ENCODE assay signal across 17 mouse cellular contexts in genomic region chr12:71621542-71621941, GRCm38 (mm10).
"Had no signal": no experiment of that assay in that cellular context is flagged by ENCODE, and none has a peak within 500 bp of the region (broad histone marks: within the 10 kb centered on the region; RNA-seq: fewer than 3 reads in every experiment).

No protein-coding gene starts in this region.

- H3K9me3 ChIP-seq: midbrain, embryonic 12.5 days; neural tube, embryonic 13.5 days; neural tube, embryonic 15.5 days; stomach, embryonic 15.5 days had no signal

- H3K36me3 ChIP-seq: midbrain, embryonic 12.5 days; neural tube, embryonic 13.5 days; neural tube, embryonic 15.5 days; stomach, embryonic 15.5 days had no signal

- H3K4me3 ChIP-seq: midbrain, embryonic 12.5 days; neural tube, embryonic 13.5 days; neural tube, embryonic 15.5 days; stomach, embryonic 15.5 days had no signal

- H3K27ac ChIP-seq: liver, embryonic 14.5 days; midbrain, embryonic 12.5 days; neural tube, embryonic 13.5 days; neural tube, embryonic 15.5 days; stomach, embryonic 15.5 days; stomach, postnatal 0 days had no signal

- H3K9ac ChIP-seq: liver, embryonic 14.5 days; lung, embryonic 14.5 days; midbrain, embryonic 12.5 days; neural tube, embryonic 13.5 days; neural tube, embryonic 15.5 days; stomach, embryonic 15.5 days had no signal

- H3K27me3 ChIP-seq: midbrain, embryonic 12.5 days; neural tube, embryonic 13.5 days; neural tube, embryonic 15.5 days; stomach, embryonic 15.5 days had no signal

- DNase-seq: lung, adult 18-20 months; lung, embryonic 14.5 days; lung, postnatal 10 days; lung, postnatal 4 days; midbrain, embryonic 14.5 days; right cerebral cortex, adult 18-20 months; right cerebral cortex, postnatal 25 days; thymus, adult 2 months; thymus, postnatal 25 days; thymus, postnatal 4 days had no signal

- ATAC-seq: midbrain, embryonic 16.5 days had no signal

- H3K4me2 ChIP-seq: lung, embryonic 14.5 days; midbrain, embryonic 12.5 days; neural tube, embryonic 13.5 days; neural tube, embryonic 15.5 days; stomach, embryonic 15.5 days had no signal
